Mouse (Mus musculus) urinary bladder, adult 18-20 months (tissue): ENCODE results near the gene Lrrc23.

Source experiments
- DNase-seq, 2 experiments: peaks; one replicate each; pipeline ENCODE4 v3.0.0; 2022; ENCODE audit warnings: low spot score in 2 of 2, mixed read lengths in 2 of 2

Lrrc23 gene

DNA sequence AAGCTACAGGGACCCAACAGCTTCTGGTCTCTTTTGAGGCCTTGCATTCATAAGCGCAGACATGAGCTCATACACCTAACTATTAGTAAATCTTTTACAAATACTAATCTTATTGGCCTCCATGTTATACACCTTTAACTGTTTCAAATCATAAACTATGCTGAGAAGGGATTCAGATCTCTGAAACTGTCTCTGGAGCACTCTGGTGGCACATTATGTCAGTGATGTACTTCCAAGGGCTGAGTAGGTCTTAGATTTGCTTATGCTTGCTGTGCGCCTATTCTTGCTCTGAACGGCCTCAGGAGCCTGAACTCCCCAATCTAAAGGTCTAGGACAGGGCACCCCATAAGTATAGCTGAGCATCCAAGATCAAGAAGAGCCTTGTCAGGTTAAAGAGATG, 37.7 kb downstream of the Lrrc23 start:
- no peak for DNase-seq

DNA sequence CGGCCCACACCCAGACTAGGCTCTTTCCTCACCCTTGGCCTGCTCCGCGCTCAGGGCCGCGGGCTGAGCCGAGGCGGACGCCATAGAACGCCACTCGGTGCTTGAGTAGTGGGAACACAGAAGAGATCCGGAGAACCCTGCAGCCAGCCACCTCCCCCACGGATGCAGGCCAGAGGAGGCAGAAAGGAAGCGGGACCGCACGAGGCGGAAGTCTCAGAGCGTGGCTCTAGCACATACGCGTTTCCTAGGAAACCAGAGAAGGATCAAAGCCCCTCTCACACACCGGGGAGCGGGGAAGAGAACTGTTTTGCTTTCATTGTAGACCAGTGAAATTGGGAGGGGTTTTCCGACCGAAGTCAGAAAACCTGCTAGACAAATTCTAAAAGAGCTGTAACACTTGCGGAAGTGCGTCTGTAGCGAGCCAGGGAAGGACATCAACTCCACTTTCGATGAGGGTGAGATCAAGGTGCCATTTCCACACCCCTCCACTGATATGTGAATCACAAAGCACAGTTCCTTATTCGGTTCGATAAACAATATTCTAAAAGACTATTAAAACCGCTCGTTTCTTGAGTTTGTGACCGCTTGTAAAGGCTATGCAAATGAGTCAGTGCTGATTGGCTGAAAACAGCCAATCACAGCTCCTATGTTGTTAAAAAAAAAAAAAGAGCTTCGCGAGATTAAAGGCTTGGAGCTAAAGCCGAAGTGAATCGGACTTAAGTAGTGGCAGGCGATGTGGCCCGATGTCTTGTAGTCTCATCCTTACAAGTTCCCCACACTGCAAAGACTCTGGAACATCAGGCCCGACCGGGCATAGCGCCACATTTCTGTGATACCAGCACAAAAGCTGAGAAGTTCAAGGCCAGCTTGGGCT, 38.4 kb downstream of the Lrrc23 start, which contains the start of gene Grcc10:
Gene Grcc10 (minus strand): TSS at position 487 of the 874 bp plus-strand sequence.
- peak; percentile 82 to 83 for DNase-seq

- no peak for DNase-seq
These were observed 39.2 kb downstream of the Lrrc23 start for GRCm38 (mm10) chr6:124740211-124740887.

- DNase-seq: no peak
These were observed 40.2 kb downstream of the Lrrc23 start for GRCm38 (mm10) chr6:124739231-124739796.

GRCm38 (mm10) chr6:124738511-124739023, 41.0 kb downstream of the Lrrc23 start, which contains the start of gene Ptpn6:
TSS of gene Ptpn6 (minus strand) at chr6:124738714.
- peak; percentile 60 to 78 for DNase-seq

GRCm38 (mm10) chr6:124737040-124737439, 42.5 kb downstream of the Lrrc23 start:
- DNase-seq: no peak

GRCm38 (mm10) chr6:124734417-124734816, 45.1 kb downstream of the Lrrc23 start:
- DNase-seq: no peak

GRCm38 (mm10) chr6:124732476-124733370, 46.8 kb downstream of the Lrrc23 start:
- DNase-seq: no peak

GRCm38 (mm10) chr6:124731038-124731437, 48.5 kb downstream of the Lrrc23 start:
- DNase-seq: no peak

DNA sequence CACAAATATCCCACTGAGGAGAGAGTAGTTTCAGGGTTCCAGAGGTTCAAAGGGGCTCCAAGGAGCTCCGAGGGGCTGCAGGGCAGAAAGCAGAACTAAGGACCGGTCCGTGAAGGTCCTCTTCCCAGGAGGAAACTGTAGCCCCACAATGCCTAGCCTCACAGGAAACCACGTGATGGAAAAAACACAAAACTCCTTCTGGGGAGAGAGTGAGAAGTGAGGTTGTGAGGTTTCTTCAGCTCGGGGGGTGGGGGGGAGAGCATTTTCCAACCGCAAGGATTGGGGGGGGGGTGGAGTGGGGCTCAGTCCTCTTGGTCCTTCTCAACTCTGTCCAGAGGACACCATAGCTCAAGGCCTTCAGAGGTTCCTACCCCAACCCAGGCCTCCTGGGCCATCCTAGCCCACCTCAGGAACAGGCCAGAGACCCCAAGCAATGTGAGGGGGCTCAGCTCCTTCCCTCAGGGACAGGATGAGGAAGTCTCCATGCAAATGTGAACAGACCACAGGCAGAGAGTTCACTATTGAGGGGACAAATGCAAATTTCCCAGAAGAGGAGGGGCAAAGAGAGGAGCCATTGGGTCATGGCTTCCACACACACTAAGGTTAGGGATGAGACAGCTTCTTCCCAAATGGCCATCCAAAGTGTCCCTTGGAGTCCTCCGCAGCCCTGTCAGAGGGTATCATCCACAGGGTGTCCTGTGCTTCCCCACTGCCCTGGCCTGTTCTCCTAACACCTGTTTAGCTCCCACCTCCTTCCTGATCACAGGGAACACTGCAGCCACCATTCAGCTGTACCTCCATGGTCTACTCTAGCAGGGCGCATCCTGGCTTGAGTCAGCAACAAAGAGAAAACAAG, 49.4 kb downstream of the Lrrc23 start:
- no peak for DNase-seq

GRCm38 (mm10) chr6:124728621-124729020, 50.9 kb downstream of the Lrrc23 start:
- DNase-seq: no peak

- no peak for DNase-seq
These were observed 55.1 kb downstream of the Lrrc23 start for GRCm38 (mm10) chr6:124724472-124724871.

DNA sequence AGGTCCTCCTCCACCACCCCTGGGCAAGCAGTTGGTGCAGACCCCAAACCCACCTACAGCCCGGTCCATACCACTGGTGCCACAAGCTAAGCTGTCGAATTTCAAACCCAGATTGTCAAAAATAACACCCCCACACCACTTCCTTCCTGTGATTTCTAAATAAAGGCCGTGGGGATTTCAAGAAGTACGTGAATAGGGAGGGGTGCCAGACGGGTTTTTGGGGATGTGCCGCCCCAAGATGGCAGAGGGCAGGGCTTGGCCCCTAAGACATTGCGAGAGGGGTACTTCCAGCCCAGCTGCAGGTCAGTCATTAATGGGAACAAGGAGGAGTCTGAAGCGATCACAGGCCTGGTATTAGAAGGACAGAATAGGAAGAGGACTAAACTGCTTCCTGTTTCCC, 56.0 kb downstream of the Lrrc23 start:
- DNase-seq: no peak

DNA sequence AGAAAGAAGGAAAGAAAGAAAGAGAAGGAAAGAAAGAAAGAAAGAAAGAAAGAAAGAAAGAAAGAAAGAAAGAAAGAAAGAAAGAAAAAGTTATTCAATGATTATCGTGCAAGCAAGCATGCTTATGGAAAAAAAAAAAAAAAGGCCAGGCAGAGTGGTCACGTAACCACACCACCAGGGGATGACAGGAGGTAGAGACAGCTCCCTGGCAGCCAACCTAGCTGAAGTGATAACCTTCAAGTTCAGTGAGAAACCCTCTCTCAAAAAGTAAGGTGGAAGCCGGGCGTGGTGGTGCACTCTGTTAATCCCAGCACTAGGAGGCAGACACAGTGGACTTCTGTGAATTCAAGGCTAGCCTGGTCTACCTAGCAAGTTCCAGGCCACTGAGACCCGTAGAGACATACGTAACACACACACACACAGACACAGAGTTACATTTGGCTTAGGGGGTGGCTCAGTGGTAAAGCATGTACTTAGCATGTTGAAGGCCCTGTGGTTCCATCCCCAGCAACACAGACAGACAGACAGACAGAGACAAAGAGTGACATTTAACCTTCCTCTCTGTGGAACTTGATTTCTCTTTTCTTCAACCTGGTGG, 56.6 kb downstream of the Lrrc23 start:
- no peak for DNase-seq

GRCm38 (mm10) chr6:124720904-124721303, 58.6 kb downstream of the Lrrc23 start:
- DNase-seq: no peak
